Mouse (Mus musculus) heart, embryonic 14.5 days (tissue): ENCODE data around the gene Grik3. TPM values are rescaled to one million over a fixed set of nuclear protein-coding genes. Genes with fewer than 3 reads are reported as not detected.

Experiments used
- ATAC-seq: fragments of 200-750 bp; cut with Nextera tagmentation; 2 replicates; pipeline ENCODE4 v1.8.0; 2017; ENCODE audit warnings: low read depth, moderate TSS enrichment; ENCODE audit not compliant: insufficient number of reproducible peaks, insufficient read depth, low FRiP score
- H3K27ac ChIP-seq, 2 experiments: fragments of 200-500 bp in 1 of 2; fragments of 300-500 bp in 1 of 2; sonication (generic) in 1 of 2; replicated peaks in 1 of 2; 2 replicates each; pipeline ENCODE4 v1.5.1; 2012 to 2014; ENCODE audit warnings: low read depth in 2 of 2, low read length in 2 of 2, control low read depth in 1 of 2, mild to moderate bottlenecking in 1 of 2, mixed read lengths in 1 of 2; ENCODE audit not compliant: control insufficient read depth in 1 of 2, insufficient read depth in 1 of 2
- H3K27me3 ChIP-seq: fragments of 300-500 bp; sonication (generic); 2 replicates; pipeline ENCODE4 v1.6.1; 2014; ENCODE audit warnings: mild to moderate bottlenecking, low read length, control low read depth; ENCODE audit not compliant: control insufficient read depth, insufficient read depth
- H3K36me3 ChIP-seq: fragments of 300-500 bp; sonication (generic); 2 replicates; pipeline ENCODE4 v1.6.1; 2014; ENCODE audit warnings: mild to moderate bottlenecking, control low read depth, low read length, mixed read lengths; ENCODE audit not compliant: control insufficient read depth, insufficient read depth
- H3K4me1 ChIP-seq, 2 experiments: fragments of 200-500 bp in 1 of 2; fragments of 300-500 bp in 1 of 2; sonication (generic) in 1 of 2; 2 replicates each; pipeline ENCODE4 v1.6.1; 2012 to 2014; ENCODE audit warnings: low read length in 2 of 2, control low read depth in 1 of 2, mixed read lengths in 1 of 2; ENCODE audit not compliant: control insufficient read depth in 2 of 2, insufficient read depth in 2 of 2
- H3K4me2 ChIP-seq: fragments of 300-500 bp; sonication (generic); 2 replicates; pipeline ENCODE4 v1.6.1; 2014; ENCODE audit warnings: mild to moderate bottlenecking, low read length
- H3K4me3 ChIP-seq, 2 experiments: fragments of 200-500 bp in 1 of 2; fragments of 300-500 bp in 1 of 2; sonication (generic) in 1 of 2; 2 replicates each; pipeline ENCODE4 v1.5.1; 2012 to 2014; ENCODE audit warnings: low read length in 2 of 2, mild to moderate bottlenecking in 2 of 2, control low read depth in 1 of 2, low read depth in 1 of 2, moderate library complexity in 1 of 2; ENCODE audit not compliant: control insufficient read depth in 1 of 2, insufficient read depth in 1 of 2
- H3K9ac ChIP-seq: fragments of 300-500 bp; sonication (generic); 2 replicates; pipeline ENCODE4 v1.6.1; 2014; ENCODE audit warnings: mild to moderate bottlenecking, low read length
- H3K9me3 ChIP-seq: fragments of 300-500 bp; sonication (generic); 2 replicates; pipeline ENCODE4 v1.6.1; 2016; ENCODE audit warnings: low read length, control low read depth; ENCODE audit not compliant: control insufficient read depth
- WGBS: fragments of 180-500 bp; shearing (Covaris S2); extraction: QIAGEN DNeasy Blood & Tissue Kit; methylation state at CpG from one replicate; pipeline ENCODE4 v1.1.7; 2014; 5-methylcytosine and 5-hydroxymethylcytosine counted together
- polyA plus RNA-seq: library from polyadenylated mRNA; unstranded; fragments of >200 nt; fragmentation: Nextera tagmentation; extraction: Ambion mirVana; gene quantifications from 2 replicates; pipeline ENCODE4 v1.2.1, GENCODE M21; 2014

Gene Grik3
- polyA plus RNA-seq, 1 experiment from 2014 or later, result 0.22 TPM

DNA sequence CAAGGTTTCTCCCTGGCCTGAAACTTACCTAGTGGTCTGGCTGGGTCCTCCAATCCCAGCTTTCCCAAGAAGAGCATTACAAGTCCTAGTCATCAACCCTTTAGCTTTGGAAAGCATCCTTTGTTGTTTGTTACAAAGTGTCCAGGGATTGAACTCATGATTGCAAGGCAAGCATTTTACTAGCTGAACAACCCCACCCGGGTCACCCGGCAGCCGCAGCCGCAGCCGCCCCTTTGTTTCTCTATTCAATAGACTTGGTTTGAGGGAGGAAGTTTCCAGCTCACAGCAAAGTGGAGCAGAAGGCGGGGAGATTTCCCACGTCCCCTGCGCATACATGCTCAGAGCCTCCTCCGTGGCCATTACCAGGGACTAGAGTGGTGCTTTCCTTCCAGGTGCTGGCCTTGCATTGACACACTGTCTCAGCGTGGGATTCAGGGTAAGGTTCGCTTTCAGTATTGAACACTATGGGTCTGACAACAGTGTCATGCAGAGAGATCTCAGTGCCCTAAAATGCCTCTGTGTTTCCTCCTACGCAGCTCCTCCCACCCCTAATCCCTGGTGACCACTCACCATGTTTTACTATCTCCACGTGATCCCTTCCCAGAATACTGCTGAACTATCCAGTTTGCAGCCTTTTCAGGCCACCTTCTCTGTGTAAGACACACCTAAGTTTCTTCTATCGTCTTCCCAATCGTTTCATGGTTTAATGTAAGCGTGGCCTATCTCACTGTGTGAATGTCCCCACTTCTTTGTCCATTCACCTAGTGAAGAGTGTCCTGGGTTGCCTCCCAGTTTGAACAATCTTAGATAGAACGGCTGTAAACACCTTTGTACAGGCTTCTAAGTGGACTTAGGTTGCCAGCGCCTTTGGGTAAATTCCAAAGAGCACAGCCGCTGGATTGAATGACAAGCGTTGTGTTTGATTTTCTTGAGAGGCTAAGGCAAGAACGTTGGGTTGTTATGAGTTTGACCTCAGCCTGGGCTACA is 119.1 kb downstream of the Grik3 start:
- Histone ChIP-seq H3K9ac (no peak overlapping the region), H3K9me3 (0 out of 2 replicates have a peak, but pooled peaks cover 4% of the 10 kb centered on the region), H3K36me3 (no peaks in the 10 kb centered on the region), H3K27me3 (no peaks in the 10 kb centered on the region), H3K27ac (no peak overlapping the region), H3K4me2 (no peak overlapping the region), H3K4me3 (no peak overlapping the region), H3K4me1 (peaks cover 0 to 3% of the 10 kb centered on the region in 2 experiments; a peak in 2 of 4 replicates)
- WGBS, result 73% methylated on average over 21 of the region's 21 CpGs
- ATAC-seq, result no peak

DNA sequence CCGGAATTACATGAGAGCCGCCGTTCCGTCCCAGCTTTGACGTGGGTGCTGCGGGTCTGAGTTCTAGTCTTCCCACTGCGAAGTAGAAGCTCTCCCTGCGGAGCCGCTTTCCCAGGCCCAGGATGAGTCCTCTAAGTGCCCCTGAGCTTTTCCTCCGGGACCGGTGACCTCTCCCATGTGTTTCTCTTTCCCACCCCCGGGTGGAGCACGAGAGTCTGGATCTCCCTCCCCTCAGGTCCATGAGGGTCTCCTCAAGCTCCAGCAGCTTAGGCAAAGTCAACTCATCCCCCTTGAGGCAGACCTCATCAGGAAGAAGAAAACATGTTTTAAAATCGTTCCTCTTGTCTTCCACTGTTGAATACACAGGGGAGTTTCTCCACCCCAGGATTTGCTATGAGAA is 127.4 kb downstream of the Grik3 start:
- H3K27me3 ChIP-seq, result no peaks in the 10 kb centered on the region
- peaks cover 3% of the 10 kb centered on the region; the same call in 1 of the 2 replicates for H3K9me3 ChIP-seq
- H3K4me1 ChIP-seq, result no peaks in the 10 kb centered on the region
- ATAC-seq, result no peak
- H3K36me3 ChIP-seq, result no peaks in the 10 kb centered on the region
- 70% methylated on average over 14 of the region's 14 CpGs for WGBS
- no peak overlapping the region for H3K4me2 ChIP-seq
- H3K4me3 ChIP-seq, result no peak overlapping the region
- no peak overlapping the region for H3K27ac ChIP-seq
- no peak overlapping the region for H3K9ac ChIP-seq

DNA sequence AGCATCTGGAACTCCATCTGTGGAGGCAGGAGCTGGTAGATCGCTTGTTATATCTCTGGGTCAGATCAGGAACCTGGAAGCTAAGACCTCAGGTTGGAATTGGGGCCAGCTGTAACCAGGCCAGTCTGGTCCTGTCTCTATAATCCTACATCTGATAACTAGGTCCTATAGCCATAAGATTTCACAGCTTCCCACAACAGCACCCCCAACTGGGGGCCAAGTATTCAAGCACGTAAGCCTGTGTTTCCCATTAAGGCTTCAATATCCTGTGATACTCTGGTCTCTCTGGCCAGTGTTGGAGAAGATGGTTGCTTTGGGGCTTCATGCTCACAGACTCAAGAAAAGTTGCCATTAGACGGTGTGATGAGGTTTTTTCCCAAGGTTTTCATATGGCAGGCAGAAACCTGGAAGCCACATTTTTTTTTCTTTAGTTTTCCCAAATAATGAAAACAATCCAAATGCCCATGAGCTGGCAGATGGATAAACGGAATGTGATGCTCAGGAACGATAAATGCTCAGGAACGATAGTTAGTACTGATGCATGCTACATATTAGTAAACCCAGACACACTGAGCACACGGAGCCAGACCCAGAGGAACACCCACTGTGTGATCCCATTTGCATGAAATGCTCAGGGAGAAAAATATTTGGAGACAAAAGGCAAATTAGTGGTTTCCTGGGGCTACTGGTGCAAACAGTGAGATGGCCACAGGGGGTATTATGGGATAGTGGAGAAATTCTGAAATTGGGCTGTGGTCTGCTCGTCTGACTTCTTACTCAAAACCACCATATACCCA is 128.2 kb downstream of the Grik3 start:
- 74% methylated on average over 8 of the region's 8 CpGs for WGBS
- Histone ChIP-seq H3K9me3 (peaks cover 3% of the 10 kb centered on the region; the same call in 1 of the 2 replicates), H3K27ac (no peak overlapping the region)

DNA sequence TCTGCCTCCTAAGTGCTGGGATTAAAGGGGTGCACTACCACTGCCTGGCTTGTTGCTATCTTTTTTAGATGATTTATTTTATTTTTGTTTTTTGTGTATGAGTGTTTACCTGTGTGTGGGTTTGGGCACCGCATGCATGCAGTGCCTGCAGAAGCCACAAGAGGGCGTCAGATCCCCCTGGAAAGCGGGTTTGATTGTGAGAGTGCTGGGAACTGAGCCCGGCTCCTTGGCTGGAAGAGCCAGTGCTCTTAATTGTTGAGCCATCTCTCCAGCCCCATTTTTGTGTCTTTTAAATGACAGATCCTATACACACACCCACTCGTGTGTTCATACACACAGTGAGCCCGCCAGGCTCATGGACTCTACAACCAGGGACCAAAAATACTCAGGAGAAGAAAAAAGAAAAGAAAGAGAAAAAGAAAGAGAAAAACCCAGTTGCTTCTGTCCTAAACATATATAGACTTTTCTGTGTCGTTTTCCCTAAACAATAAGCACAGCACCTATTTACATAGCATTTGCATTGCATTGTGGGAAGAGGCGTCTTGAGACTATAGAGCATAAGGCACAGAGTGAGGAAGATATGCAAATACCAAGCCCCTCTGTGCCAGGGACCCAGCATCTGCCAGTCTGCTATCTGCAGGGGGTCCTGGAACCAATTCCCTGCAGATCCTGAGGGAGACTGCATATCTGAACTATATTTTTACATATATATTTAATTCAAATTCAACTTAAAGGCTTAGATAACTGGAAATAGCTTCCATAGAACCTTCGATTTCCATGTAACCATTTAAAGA is 134.6 kb downstream of the Grik3 start:
- H3K4me2 ChIP-seq, result no peak overlapping the region
- no peak overlapping the region for H3K9ac ChIP-seq
- H3K4me1 ChIP-seq, result no peaks in the 10 kb centered on the region
- H3K27me3 ChIP-seq, result no peaks in the 10 kb centered on the region
- no peak overlapping the region for H3K4me3 ChIP-seq
- 89% methylated on average over 9 of the region's 9 CpGs for WGBS
- no peak overlapping the region for H3K27ac ChIP-seq
- H3K36me3 ChIP-seq, result no peaks in the 10 kb centered on the region
- ATAC-seq, result no peak
- H3K9me3 ChIP-seq, result 0 out of 2 replicates have a peak, but pooled peaks cover 4% of the 10 kb centered on the region

More for the DNA sequence above, 128.2 kb downstream of the Grik3 start:
- H3K9ac ChIP-seq, result no peak overlapping the region
- no peak overlapping the region for H3K4me3 ChIP-seq
- H3K4me1 ChIP-seq, result no peaks in the 10 kb centered on the region
- H3K4me2 ChIP-seq, result no peak overlapping the region
- no peaks in the 10 kb centered on the region for H3K27me3 ChIP-seq
- H3K36me3 ChIP-seq, result no peaks in the 10 kb centered on the region
- ATAC-seq, result no peak

DNA sequence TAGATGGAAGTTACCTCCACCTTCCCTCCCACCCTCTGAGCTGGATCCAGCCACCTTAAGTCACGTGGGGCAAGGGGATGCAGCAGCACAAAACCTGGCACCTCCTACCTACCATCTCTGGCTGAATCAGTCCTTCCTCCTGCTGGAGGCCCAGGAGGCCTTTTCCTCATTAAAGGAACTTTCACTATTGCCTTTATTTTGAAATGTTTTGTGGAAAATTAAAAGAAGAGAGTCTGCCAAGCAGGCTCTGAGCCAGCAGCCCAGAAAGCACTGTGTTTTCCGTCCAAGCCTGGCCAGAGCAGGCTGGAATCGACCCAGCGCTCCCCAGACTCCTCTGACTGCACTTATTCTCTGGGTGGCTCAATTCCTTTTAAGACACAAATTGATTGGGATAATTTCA is 139.0 kb downstream of the Grik3 start:
- H3K4me2 ChIP-seq, result no peak overlapping the region
- no peak for ATAC-seq
- 65% methylated on average over 4 of the region's 4 CpGs for WGBS

DNA sequence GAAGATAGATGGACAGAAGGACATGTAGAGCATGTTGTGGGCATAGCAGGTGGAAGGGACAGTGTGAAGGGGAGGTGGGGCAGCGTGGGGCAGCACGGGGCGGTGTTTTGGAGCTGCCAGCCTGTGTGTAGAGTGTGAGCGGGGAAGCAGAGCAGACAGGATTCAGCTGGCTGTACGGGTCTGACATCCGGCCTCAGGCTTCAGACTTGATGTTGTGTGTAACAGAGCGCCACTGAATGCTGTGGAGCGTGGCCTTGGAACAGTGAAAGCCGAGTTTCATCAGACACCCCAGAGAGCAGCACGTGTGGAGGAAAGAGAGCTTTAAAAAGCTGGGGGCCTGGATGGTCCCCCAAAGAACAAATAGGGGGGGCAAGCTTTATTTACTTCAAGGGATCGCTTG is 144.5 kb downstream of the Grik3 start:
- no peaks in the 10 kb centered on the region for H3K9me3 ChIP-seq

More for the DNA sequence above, 139.0 kb downstream of the Grik3 start:
- Histone ChIP-seq H3K9ac (no peak overlapping the region), H3K27ac (no peak overlapping the region), H3K4me1 (no peaks in the 10 kb centered on the region), H3K9me3 (0 out of 2 replicates have a peak, but pooled peaks cover 4% of the 10 kb centered on the region), H3K4me3 (no peak overlapping the region), H3K27me3 (no peaks in the 10 kb centered on the region), H3K36me3 (no peaks in the 10 kb centered on the region)

More for the DNA sequence above, 144.5 kb downstream of the Grik3 start:
- Histone ChIP-seq H3K36me3 (no peaks in the 10 kb centered on the region), H3K9ac (no peak overlapping the region), H3K4me3 (no peak overlapping the region), H3K4me2 (no peak overlapping the region), H3K27me3 (no peaks in the 10 kb centered on the region), H3K4me1 (peaks cover 28 to 32% of the 10 kb centered on the region in 2 experiments), H3K27ac (no peak overlapping the region)
- ATAC-seq, result no peak
- WGBS, result 91% methylated on average over 11 of the region's 11 CpGs
